Mouse (Mus musculus): ENCODE data around the gene Zfhx3. TPM values are rescaled to one million over a fixed set of nuclear protein-coding genes. Genes with fewer than 3 reads are reported as not detected.
A peak's percentile ranks its signal among the peaks of the same experiment; 100 is the strongest.

Zfhx3 gene
- total RNA-seq, 2 experiments from 2014 or later = 4.3 to 4.4 TPM

DNA sequence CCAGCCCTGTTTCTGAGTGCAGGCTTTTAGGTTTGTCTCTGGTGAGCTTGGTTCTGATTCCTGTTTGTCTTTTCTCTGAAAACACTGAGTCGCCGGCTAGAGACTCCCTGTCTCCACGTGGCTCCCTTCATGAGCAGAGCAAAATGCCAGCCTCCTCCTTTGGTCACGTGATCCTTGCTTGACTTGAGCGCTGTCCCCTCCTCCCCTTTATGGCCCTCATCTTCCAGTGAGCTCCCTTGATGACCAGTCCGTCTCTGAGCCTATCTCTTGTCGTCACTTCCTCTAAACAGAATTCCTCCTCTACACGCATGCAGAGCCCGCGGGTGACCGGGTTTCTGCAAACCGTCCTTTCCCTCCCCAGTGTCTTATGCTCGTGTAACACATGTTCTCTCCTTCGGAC, 958.8 kb downstream of the Zfhx3 start:
- no peak for DNase-seq

DNA sequence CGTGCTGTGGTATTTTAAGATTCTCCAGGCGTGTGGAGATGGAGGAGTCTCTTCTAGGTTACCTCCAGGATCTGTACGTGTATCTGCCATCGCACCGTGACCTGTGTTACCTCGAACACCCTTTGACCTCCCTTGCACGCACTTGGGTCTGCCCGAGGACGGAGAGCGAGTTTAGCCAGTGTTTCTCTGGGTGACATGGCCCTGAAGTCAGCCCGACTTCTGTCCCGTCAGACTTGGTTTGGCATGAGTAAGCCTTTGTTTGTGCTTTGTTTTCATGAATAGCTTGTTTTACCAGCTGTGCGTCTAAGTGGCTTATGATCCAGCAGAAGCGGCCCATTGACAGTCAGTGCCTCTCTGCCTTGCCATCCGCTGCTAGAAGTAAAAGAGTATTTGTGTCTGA, 961.1 kb downstream of the Zfhx3 start:
- DNase-seq = no peak

DNA sequence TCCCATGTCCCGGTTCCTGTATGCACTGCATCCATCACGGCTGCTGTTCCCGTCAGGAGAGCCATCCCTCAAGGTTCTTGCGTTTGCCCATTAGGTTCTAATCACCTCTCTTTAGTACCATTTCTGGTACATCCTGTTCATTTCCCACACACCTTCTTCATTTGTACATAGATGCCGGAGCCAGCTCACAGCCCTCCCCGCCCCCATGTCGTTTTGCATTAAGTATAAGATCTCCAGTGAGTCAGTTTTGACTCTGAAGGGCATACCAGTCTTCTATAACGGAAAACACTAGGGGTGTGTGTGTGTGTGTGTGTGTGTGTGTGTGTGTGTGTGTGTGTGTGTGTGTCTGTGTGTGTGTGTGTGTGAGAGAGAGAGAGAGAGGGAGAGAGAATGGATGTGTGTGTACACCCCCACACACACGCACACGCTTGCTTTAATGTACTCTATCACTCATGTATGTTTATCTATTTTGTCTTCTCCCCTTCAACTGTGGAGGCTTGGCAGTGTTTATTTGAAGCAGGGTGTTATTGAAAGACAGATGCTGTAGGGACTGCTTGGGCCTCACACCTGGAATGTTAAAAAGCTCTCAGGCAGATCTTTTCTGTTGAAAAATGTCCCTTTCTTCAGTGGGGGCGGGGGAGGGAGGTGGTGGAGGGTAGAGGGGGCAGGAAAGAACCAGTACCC, 962.0 kb downstream of the Zfhx3 start:
- no peak for DNase-seq

DNA sequence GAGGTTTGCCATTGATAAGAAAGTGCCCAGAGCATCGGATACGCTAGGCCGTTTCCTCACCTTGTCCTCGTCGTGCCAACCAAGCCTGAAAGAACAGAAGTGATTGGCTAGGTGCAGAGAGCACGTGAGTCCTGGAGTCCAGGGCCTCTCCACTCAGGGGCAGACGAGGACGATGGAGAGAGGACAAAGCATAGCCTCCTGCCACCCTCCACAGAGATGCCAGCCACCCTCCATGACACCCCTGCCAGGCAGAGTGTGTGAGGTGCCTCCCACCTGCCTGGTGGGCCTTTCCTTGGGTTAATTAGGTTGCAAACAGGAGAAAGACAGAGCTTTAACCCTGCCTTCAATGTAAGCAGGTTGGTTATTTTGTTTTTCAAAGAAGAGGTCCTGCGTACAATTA, 965.6 kb downstream of the Zfhx3 start:
- no peak for DNase-seq

DNA sequence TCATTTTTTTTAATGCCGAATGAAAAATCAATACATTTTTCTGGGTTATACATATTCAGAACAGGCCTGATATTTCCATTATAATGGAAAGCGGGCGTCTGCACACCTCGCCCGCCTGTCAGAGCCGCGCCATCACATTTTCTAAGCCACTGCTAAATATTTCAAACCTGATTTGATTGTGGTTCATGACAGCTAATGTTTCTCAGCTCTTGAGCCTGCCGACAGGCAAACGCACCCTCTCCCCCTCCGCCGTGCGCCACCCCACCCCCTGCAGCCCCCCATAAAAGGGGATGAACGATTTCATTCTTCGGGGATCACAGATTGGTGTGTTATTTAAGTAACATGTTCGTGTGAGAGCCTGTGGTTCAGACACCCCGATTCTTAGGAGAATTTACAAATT, 966.1 kb downstream of the Zfhx3 start:
- DNase-seq = no peak

DNA sequence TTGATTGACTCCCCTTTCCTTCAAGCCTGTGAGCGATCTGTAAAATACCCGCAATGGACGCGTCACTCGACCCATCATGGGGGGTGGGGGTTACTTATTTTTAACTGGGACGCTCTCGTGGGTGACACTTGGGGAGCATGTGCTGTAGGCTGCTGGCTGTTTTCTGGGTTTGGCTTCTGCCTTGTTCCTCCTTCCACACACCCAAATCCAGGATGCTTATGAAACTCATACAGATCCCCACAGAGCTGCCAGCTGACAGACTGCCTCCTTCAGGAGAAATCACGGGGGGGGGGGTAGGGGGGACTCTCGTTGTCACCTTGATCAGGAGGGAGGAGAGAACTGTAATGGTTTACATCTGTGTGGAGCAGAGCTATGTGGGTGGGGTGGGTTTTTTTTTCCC, 966.6 kb downstream of the Zfhx3 start:
- DNase-seq = no peak

DNA sequence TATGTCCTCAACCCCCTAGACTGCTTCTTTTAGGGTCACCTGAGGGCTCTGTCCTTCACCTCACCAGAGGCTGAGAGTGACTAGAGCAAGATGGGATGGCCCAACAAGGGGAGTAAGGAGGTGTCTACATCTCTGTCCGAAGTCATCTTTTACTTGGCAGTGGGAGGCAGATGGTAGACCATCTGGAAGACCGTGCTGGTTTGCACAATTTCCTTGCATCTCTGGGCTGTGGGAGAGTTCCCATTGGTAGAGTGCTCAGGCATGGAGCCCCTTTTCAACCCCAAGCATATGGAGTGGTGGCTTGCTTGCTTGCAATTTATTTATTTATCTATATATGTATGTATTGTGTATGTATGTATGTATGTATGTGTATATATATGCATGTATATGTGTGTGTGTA, 967.0 kb downstream of the Zfhx3 start:
- DNase-seq = peak in 1 of 2 experiments; percentile 17

DNA sequence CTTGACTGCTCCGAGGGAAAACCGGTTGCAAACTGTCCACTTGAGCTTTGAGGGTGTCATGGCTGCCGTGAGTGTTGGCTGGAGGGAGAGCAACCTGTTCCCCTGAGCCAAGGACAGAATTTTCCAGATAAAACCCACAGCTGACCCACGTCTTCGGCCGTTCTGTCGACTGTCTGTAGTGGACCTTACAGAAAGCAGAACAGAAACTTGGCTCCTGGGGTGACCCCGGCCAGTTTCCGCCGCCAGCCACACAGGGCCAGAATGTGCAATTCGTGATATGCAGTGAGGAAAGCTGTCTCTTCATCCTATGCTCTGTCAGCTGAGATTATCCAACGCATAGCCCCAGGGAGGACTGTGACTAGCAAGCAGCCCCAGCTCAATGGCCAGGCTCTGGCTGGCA, 968.4 kb downstream of the Zfhx3 start:
- peak in 1 of 2 experiments; percentile 24 for DNase-seq

DNA sequence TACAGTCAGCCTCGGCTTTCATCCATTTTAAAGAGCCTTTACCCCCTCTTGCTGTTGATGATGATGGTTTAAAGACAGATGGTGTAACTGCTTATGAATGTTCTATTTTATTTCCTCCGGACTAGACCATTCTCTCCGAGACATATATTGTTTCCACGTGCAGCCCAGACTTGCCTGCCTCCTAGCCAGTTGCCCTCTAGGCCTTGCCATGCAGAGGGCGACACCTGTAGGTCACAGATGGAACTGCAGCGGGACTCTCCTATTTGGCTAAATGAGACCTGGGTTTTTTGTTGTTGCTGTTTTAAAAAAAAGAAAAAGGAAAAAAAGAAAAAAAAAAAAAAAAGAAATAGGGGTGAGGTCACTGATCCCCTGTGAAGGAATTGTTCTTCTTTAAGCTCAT, 969.1 kb downstream of the Zfhx3 start:
- DNase-seq = peak; percentile 82 to 84

DNA sequence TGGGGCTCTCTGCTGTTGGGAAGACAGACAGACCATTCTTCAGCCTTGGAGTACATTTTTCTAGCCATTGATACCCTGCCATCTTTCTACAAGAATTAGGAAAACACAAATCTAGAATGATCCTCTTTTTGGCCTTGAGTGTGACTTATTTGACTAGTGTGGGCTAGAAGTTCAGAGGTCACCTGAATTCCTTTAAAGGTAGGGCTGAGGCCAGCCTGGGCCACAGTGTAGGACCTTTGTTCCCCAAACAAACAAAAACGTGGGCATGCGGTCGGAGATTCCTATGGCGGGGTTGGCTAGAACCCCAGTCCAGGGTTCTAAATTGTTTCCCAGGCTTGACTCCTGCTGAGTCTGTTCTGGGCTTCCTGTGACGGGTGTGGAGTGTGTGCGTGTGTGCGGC, 970.6 kb downstream of the Zfhx3 start:
- DNase-seq = no peak

DNA sequence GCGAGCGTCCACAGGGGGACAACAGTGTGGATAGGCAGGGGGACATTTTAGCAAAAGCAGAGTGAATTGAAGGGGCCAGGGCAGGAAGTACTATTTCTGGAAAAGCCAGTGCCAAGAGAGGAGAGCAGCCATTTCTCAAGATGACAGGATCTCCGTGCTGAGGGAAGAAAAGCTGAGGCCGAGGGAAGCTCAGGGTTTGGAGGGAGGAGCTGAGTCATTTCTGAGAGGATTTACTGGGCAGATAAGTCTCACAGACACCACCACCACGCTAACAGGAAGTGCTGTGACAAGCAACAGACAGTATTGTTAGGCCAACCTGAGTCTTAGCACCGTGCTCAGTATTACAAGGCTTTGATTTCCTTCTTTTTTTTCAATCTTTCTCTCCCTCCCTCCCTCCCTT, 973.0 kb downstream of the Zfhx3 start:
- no peak for DNase-seq

DNA sequence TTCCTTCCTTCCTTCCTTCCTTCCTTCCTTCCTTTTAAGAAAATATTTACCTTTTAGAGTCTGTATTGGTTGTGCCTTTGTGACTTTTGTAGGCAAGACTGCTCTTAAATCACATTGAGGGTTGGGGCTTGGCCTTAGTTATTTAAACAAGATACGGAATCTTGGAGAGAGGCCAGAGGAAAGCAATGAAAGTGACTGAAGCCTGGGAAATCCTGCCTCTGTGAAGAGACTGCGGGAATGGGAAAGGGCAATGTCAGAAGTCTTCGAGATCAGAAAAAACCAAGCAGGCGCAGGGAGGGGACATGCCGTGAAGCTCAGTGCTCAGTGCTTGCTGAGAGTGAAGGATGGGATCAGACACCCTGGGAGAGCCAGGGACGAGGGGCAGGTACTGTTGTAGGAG, 973.4 kb downstream of the Zfhx3 start:
- DNase-seq = no peak

DNA sequence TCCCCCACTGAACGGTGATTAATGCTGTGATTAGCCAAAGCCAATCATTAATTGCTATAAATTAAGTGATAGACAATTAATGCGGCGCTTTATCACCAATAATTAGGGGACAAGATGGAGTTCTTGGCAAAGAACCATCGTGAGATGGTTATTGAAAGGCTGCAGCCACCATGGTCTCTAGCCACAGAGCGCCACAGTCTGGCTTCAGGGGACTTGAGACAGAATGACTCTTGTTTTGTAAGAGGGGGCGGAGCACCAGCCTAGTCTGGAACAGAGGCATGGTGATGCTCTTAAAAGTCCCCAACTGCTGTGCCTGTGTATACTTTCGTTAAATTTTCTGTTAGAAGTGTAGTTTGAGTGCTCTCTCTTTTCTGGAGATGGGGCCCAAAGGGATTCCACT, 977.7 kb downstream of the Zfhx3 start:
- DNase-seq = no peak

DNA sequence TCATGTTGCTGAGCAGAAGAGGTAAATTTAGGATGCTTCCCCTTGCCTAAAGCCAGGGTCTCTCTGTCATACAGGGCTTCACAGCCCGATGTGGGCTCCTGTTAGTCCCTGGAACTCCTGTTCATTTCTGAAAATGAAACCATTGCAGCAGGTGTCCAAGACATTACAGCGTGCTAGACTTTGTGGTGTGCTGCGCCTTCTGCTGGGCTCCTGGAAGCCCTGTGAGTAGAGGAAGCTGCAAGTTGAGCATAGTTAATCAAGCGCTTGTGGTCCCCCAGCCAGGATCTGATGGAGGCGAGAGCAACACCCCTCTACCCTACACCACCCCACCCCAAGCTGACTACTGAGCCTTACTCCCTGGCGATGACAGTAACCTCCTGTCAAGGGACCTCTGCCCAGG, 980.7 kb downstream of the Zfhx3 start:
- no peak for DNase-seq

DNA sequence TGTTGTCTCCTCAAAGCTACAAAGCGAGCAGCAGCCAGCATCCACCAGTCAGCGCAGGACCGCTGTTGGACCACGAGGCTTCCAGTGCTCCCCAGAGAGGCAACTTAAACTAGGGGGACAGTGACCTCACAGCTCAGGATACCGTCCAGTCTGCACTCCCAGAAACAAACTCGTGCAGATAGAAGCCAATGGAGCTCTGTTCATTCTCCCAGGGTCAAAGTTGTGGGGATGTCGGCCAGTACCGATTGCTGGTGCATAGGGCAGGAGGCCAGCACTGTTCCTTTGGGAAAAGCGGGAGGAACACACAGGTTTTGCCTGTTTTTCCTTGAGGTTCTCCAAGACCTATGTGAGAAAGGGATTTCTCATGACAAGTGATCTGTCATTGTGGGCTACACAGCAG, 982.1 kb downstream of the Zfhx3 start:
- DNase-seq = no peak

DNA sequence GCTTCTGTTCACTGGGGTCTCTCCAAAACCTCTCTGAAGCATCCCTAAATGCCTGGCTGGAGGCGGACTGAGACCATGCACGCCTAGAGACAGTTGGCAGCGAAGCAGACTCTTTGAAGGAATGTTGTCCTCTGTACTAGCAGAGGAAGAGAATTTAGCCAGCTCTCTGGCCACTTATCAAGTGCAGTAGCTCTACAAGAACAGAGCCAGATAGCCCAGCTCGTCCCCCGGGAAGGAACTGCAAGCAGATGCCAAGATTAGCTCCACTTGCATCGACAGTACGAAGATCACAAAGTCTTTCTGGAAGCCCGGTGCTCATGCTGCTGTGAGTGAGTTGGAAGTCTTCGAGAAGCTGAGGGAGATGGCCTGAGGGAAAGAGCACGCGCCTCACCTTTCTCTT, 983.7 kb downstream of the Zfhx3 start:
- no peak for DNase-seq

DNA sequence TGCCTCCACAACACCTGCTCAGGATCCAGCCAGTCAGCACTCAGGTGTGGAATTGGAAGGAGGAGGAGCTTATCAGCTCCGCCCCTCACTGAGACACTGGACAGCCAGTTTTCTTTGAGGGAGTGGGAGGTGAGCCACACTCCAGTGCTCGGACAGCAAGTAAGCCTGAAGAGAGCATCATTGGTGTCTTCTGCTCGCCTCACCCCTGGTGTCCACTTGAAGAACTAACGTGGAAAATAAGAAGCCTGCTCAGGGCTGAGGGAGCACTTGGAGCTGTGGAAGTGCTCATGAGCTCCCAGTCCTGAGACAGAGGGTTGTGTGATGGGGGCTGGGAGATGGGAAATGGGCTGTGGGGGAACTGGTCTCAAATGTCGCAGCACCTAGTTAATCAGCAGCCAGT, 988.2 kb downstream of the Zfhx3 start:
- DNase-seq = no peak

DNA sequence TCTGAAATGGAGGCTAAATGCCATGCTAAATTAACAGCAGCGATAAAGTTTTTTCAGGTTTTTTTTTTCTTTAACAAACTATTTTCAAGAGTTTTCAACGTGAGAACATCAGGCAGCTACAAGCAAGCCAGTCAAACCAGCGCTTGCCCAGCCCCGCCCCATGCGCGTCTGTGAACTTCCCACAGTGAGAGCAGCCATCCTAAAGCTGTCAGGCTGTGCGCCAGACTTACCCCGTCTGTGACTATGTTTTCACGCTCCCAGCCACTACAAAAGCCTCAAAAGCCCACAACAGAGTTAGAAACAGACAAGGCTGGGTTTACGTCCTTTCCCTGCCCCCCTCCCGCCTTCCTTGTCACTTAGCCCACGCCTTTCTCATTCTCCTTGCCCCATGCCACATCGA, 989.4 kb downstream of the Zfhx3 start:
- DNase-seq = peak in 1 of 2 experiments; percentile 16

DNA sequence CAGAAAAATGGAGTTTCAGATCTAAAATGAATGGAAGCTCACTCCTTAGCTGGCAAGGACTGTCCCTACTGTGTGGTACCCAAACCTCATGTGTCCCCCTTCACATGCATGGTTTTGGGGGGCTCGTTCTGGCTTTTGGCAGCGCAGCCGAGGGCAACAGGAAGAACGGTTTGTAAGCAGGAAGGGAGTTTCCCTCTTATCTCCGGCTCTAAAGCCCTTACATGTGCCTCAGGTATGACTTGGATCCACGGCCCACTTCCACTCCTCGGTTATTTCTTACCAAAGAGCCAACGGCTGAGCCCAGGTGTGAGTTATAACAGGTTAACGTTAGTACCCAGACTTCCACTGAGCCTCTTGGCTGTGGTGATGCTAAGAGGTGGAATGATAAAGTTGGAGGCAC, 990.3 kb downstream of the Zfhx3 start:
- no peak for DNase-seq

DNA sequence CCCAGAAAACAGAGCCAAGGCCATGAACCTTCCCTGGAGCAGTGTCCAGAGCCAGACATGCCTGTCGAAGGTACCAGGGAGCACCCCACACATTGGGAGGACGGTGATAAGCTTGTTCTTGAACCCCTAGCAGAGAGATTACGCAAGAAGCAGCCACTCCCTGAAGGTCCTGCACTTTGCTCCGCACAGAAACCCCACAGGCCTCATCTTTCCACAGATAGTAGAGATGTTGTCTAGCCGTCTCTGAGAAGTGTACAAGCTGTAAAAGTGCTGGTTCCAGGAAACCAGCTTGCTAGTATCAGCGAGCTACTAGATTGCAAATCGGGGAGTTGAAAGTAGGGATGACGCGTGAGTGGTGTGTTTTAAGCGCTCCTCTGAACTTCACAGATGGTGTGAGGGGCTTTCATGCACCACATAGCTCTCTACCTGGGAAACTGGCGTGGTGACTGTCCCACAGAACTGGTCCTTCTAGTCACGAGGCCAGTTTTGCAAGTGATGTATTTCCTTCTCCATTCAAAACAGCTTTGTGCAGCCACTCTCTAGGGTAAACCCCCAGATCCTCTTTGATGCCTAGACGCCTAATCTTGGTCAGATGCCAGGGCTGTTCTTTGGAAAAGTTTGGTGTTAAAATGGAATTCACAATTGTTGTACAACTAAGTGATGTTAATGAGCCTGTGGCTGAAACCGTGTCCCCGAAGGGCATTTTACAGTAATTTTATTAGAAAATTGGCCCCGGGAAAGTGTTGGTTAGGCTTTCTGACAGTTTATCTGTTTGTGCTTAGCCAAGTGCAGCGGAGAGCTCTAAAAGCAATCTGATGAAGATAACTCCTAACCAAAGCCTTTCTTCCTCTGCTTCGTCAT, 993.6 kb downstream of the Zfhx3 start:
- DNase-seq = no peak

DNA sequence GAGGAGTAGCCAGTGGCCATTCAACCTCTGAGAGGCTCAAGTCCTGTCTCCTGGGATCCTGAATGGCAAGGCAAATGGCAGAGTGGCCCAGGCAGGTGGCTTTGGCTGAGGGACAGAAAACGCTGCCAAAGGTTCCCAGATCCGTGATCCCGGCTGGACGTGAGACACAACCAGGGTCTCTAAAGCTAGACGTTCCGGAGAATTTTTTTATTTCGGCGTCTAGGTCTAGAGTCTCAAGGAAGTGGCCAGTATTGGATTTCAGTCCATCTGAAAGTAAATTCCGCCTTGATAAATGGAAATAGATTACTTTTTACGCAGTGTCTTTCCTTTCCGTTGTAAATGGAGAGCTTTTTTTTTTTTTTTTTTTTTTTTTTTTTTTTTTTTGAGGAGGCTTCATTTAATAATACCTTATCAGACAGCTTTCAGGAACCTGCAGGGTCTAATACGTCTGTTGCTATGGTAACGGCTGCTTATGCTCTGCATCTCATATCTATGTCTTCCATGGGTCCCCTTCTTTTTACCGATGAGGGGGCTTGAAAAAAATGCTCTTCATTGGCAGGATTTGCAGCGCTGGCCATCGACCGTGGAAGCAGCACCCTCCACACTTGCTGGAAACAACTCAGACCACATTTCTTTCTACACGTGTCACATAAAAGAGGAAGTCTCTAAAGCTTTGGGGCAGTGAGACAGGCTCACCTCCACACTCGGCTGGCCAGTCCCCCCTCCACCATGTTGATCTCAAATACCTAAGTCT, 994.4 kb downstream of the Zfhx3 start:
- no peak for DNase-seq

DNA sequence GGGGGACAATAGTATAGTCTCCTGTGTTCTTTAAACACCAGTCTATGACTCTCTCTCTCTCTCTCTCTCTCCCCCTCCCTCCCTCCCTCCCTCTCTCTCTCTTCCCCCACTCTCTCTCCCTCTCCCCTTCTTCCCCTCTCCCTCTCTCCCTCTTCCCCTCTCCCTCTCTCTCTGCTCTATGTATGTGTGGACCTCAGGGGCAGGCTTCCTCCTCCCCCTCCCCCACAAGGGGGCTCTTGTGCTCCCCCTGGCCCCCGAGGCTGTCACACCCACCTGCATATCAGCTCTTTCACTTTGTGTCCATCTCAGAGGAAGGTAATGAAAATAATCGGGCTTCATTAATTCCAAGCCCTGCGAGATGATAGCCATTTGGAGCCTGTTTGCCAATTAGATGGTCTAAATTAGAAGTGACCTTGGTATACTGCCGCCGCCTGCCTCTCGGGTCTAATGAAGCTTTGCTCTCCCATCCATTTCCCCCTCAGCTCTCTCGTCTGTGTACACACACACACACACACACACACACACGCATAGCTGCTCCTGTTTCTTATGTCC, 995.5 kb downstream of the Zfhx3 start:
- DNase-seq = no peak

DNA sequence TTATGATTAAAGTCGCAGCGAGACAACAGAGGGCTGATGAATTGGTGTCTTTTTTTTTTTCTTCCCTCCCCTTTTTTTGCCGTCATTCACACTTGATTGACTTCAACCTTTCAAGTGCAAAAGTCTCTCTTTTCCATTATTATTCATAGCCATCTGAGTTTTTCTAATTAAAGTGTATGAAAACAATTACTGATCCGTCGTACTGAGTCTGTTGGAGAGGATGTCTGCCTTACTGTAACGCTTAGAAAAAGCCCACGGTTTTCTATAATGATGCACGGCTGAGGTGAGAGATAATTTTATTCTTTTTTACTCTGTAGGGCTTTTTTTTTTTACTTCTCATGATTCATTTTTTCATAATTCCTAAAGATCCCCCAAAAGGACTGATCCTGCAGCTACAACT, 1000.2 kb downstream of the Zfhx3 start:
- DNase-seq = no peak

All from layer of hippocampus, postnatal 36 days (tissue).